Mouse (Mus musculus): ENCODE measurements at regions not wholly inside any gene's neighbourhood (a gene's known extent, or its start where the extent isn't known, plus 50 kb on each side); places are given as distances from the start of the nearest gene placed in this dataset.

GRCm38 (mm10) chr10:66953248-66953975, 142.5 kb upstream of the Jmjd1c start:
- Histone ChIP-seq H3K4me3 (ENCODE audit: insufficient read depth, low read depth, low read length) (no peak overlapping the region), H3K27ac (replicated peaks; ENCODE audit: low read depth, low read length) (peak overlapping the region; percentile 10; the same call in 1 of the 2 replicates), H3K4me1 (ENCODE audit: control insufficient read depth, insufficient read depth, insufficient read length, low read length) (peaks cover 11% of the 10 kb centered on the region; the same call in 1 of the 2 replicates)

- H3K4me3 ChIP-seq (ENCODE audit: insufficient read depth, low read depth, low read length): no peak overlapping the region
Observed at GRCm38 (mm10) chr10:66953976-66954505, 141.9 kb upstream of the Jmjd1c start.

GRCm38 (mm10) chr10:66955430-66955829, 140.5 kb upstream of the Jmjd1c start:
- H3K4me3 ChIP-seq (ENCODE audit: insufficient read depth, low read depth, low read length): no peak overlapping the region
- no peak overlapping the region for H3K27ac ChIP-seq (replicated peaks; ENCODE audit: low read depth, low read length)

More at GRCm38 (mm10) chr10:66953976-66954505, 141.9 kb upstream of the Jmjd1c start:
- Histone ChIP-seq H3K27ac (replicated peaks; ENCODE audit: low read depth, low read length) (peak overlapping the region; percentile 10; the same call in 1 of the 2 replicates), H3K4me1 (ENCODE audit: control insufficient read depth, insufficient read depth, insufficient read length, low read length) (peaks cover 11% of the 10 kb centered on the region; the same call in 1 of the 2 replicates)

GRCm38 (mm10) chr10:66956619-66957018, 139.3 kb upstream of the Jmjd1c start:
- peaks cover 11% of the 10 kb centered on the region; the same call in 1 of the 2 replicates for H3K4me1 ChIP-seq (ENCODE audit: control insufficient read depth, insufficient read depth, insufficient read length, low read length)
- no peak overlapping the region for H3K27ac ChIP-seq (replicated peaks; ENCODE audit: low read depth, low read length)
- H3K4me3 ChIP-seq (ENCODE audit: insufficient read depth, low read depth, low read length): no peak overlapping the region

More at GRCm38 (mm10) chr10:66955430-66955829, 140.5 kb upstream of the Jmjd1c start:
- H3K4me1 ChIP-seq (ENCODE audit: control insufficient read depth, insufficient read depth, insufficient read length, low read length): peaks cover 11% of the 10 kb centered on the region; the same call in 1 of the 2 replicates

- no peak overlapping the region for H3K27ac ChIP-seq (replicated peaks; ENCODE audit: low read depth, low read length)
- no peak overlapping the region for H3K4me3 ChIP-seq (ENCODE audit: insufficient read depth, low read depth, low read length)
- peaks cover 11% of the 10 kb centered on the region; the same call in 1 of the 2 replicates for H3K4me1 ChIP-seq (ENCODE audit: control insufficient read depth, insufficient read depth, insufficient read length, low read length)
Observed at GRCm38 (mm10) chr10:66957373-66957772, 138.6 kb upstream of the Jmjd1c start.
